Mouse (Mus musculus) adrenal gland, postnatal 14 days (tissue): Measurements from ENCODE around the gene Iqschfp. TPM values are rescaled to one million over a fixed set of nuclear protein-coding genes. Genes with fewer than 3 reads are reported as not detected.

ENCODE experiments used
- DNase-seq: peaks from one replicate; pipeline ENCODE4 v3.0.0; 2021; ENCODE audit warnings: mixed read lengths
- long read RNA-seq, 2 experiments: library from polyadenylated mRNA; stranded (forward); transcript quantifications; one replicate each; pipeline ENCODE4 v2.0.0; 2021
- total RNA-seq: library from RNA; stranded (reverse); gene quantifications from 2 replicates; pipeline ENCODE4 v1.2.3, GENCODE M21; 2021

Iqschfp gene
- not detected in 2 replicates for total RNA-seq
- long read RNA-seq, experiment 1, result 0 reads
- long read RNA-seq, experiment 2, result 0 reads

GRCm38 (mm10) chr3:67892026-67892705 is at the start of gene Iqschfp, which contains the start of gene Iqcj:
Gene Iqschfp, plus strand, starts transcription at chr3:67892232.
Gene Iqcj, plus strand, starts transcription at chr3:67892220.
- DNase-seq, result no peak

GRCm38 (mm10) chr3:67852397-67852796 is 39.6 kb upstream of the Iqschfp start:
- DNase-seq, result no peak

GRCm38 (mm10) chr3:67861524-67861923 is 30.5 kb upstream of the Iqschfp start:
- DNase-seq, result no peak

GRCm38 (mm10) chr3:67867420-67868065 is 24.5 kb upstream of the Iqschfp start:
- no peak for DNase-seq

GRCm38 (mm10) chr3:67869424-67869823 is 22.6 kb upstream of the Iqschfp start:
- DNase-seq, result no peak

GRCm38 (mm10) chr3:67877253-67877652 is 14.8 kb upstream of the Iqschfp start:
- no peak for DNase-seq

- DNase-seq, result no peak
These were observed 7.7 kb upstream of the Iqschfp start for GRCm38 (mm10) chr3:67884335-67884734.

- no peak for DNase-seq
These were observed 5.9 kb upstream of the Iqschfp start for GRCm38 (mm10) chr3:67886176-67886575.

GRCm38 (mm10) chr3:67887251-67887650 is 4.8 kb upstream of the Iqschfp start:
- no peak for DNase-seq

- DNase-seq, result no peak
These were observed 736 bp downstream of the Iqschfp start for GRCm38 (mm10) chr3:67892768-67893167.

- no peak for DNase-seq
These were observed 10.5 kb downstream of the Iqschfp start for GRCm38 (mm10) chr3:67902517-67902916.

- no peak for DNase-seq
These were observed 16.6 kb downstream of the Iqschfp start for GRCm38 (mm10) chr3:67908586-67908985.

- no peak for DNase-seq
These were observed 26.1 kb downstream of the Iqschfp start for GRCm38 (mm10) chr3:67918098-67918497.

- no peak for DNase-seq
These were observed 26.7 kb downstream of the Iqschfp start for GRCm38 (mm10) chr3:67918634-67919259.

- DNase-seq, result no peak
These were observed 31.1 kb downstream of the Iqschfp start for GRCm38 (mm10) chr3:67923095-67923494.

- DNase-seq, result no peak
These were observed 33.4 kb downstream of the Iqschfp start for GRCm38 (mm10) chr3:67925453-67925852.

GRCm38 (mm10) chr3:67930424-67931133 is 38.5 kb downstream of the Iqschfp start:
- no peak for DNase-seq

GRCm38 (mm10) chr3:67931181-67931580 is 39.1 kb downstream of the Iqschfp start:
- no peak for DNase-seq

GRCm38 (mm10) chr3:67931914-67932313 is 39.9 kb downstream of the Iqschfp start:
- no peak for DNase-seq

GRCm38 (mm10) chr3:67935829-67936228 is 43.8 kb downstream of the Iqschfp start:
- DNase-seq, result no peak

GRCm38 (mm10) chr3:67947000-67947399 is 55.0 kb downstream of the Iqschfp start:
- no peak for DNase-seq

GRCm38 (mm10) chr3:67952517-67952940 is 60.5 kb downstream of the Iqschfp start:
- DNase-seq, result no peak
